Comparison of ENCODE assay signal across 19 mouse cellular contexts in the genomic region with DNA sequence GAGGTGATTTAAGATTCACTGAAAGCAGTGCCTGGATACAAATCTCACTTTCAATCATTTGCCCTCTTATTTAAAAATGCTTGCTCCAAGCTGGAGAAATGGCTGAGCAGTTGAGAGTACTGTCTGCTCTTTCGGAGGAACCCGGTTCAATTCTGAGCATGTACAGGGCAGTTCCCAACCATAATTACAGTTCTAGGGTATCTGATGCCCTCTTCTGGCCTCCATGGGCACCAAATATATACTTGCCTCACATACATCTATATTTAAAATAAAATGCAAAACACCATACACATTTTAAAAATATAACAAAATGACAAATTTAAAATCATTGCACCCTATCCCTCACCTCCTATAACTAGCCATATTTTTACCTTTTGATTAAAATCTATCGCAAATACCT.
A peak's percentile ranks its signal among the peaks of the same experiment; 100 is the strongest.
DNase-seq lines count a peak whose midpoint lies in the region; ATAC-seq and TF ChIP-seq lines count a peak whose summit lies in the region.
"Had no signal": no experiment of that assay in that cellular context is flagged by ENCODE, and none has a peak within 500 bp of the region (broad histone marks: within the 10 kb centered on the region; RNA-seq: fewer than 3 reads in every experiment).

No protein-coding gene starts in this region.

- no peak for ATAC-seq in kidney, postnatal 0 days (replicated peaks; ENCODE audit: low FRiP score, low read depth)
- ATAC-seq in midbrain, postnatal 0 days (ENCODE audit: low FRiP score) = no peak
- ATAC-seq in midbrain, embryonic 16.5 days = no peak
- ATAC-seq in erythroid progenitor cell, adult 5-6 weeks (replicated peaks; ENCODE audit: low FRiP score, poor library complexity, severe bottlenecking) = no peak
- ATAC-seq: Patski had no signal

- no peak overlapping the region for H3K4me2 ChIP-seq in kidney, postnatal 0 days (ENCODE audit: low read length)
- H3K4me2 ChIP-seq in midbrain, postnatal 0 days (ENCODE audit: low read depth, low read length, poor library complexity, severe bottlenecking) = no peak overlapping the region
- no peak overlapping the region for H3K4me2 ChIP-seq in midbrain, embryonic 16.5 days (ENCODE audit: low read length)
- H3K4me2 ChIP-seq: hindbrain, embryonic 13.5 days; limb, embryonic 15.5 days; neural tube, embryonic 13.5 days had no signal

- no peaks in the 10 kb centered on the region for H3K9me3 ChIP-seq in kidney, postnatal 0 days (replicated peaks; ENCODE audit: low read length)
- H3K9me3 ChIP-seq in midbrain, postnatal 0 days (ENCODE audit: low read length) = no peaks in the 10 kb centered on the region
- H3K9me3 ChIP-seq in midbrain, embryonic 16.5 days (replicated peaks; ENCODE audit: control insufficient read depth, low read length, poor library complexity, severe bottlenecking) = no peaks in the 10 kb centered on the region
- H3K9me3 ChIP-seq: hindbrain, embryonic 13.5 days; limb, embryonic 15.5 days; neural tube, embryonic 13.5 days had no signal

- no peak overlapping the region for H3K27ac ChIP-seq in kidney, postnatal 0 days
- H3K27ac ChIP-seq in midbrain, postnatal 0 days (ENCODE audit: low read depth, low read length) = no peak overlapping the region
- H3K27ac ChIP-seq in midbrain, embryonic 16.5 days (ENCODE audit: low read length) = no peak overlapping the region
- H3K27ac ChIP-seq: gastrocnemius, adult 2 months; hindbrain, embryonic 13.5 days; limb, embryonic 15.5 days; neural tube, embryonic 13.5 days had no signal

- H3K9ac ChIP-seq in kidney, postnatal 0 days (ENCODE audit: low read depth, low read length) = no peak overlapping the region
- H3K9ac ChIP-seq in midbrain, postnatal 0 days (replicated peaks; ENCODE audit: low read length, poor library complexity, severe bottlenecking) = no peak overlapping the region
- no peak overlapping the region for H3K9ac ChIP-seq in midbrain, embryonic 16.5 days (ENCODE audit: low read depth, low read length)
- H3K9ac ChIP-seq: hindbrain, embryonic 13.5 days; limb, embryonic 15.5 days; neural tube, embryonic 13.5 days had no signal

- no peaks in the 10 kb centered on the region for H3K27me3 ChIP-seq in kidney, postnatal 0 days (ENCODE audit: insufficient read depth, low read length)
- H3K27me3 ChIP-seq in midbrain, postnatal 0 days (ENCODE audit: insufficient read depth, low read length) = no peaks in the 10 kb centered on the region
- H3K27me3 ChIP-seq in midbrain, embryonic 16.5 days (ENCODE audit: control insufficient read depth, insufficient read depth, low read depth, low read length) = no peaks in the 10 kb centered on the region
- H3K27me3 ChIP-seq: hindbrain, embryonic 13.5 days; limb, embryonic 15.5 days; neural tube, embryonic 13.5 days; Patski had no signal

- 75% methylated on average over 3 of the region's 3 CpGs for WGBS in kidney, postnatal 0 days
- WGBS in midbrain, postnatal 0 days = 76% methylated on average over 3 of the region's 3 CpGs
- 78% methylated on average over 3 of the region's 3 CpGs for WGBS in midbrain, embryonic 16.5 days

- no peak overlapping the region for H3K4me3 ChIP-seq in kidney, postnatal 0 days (replicated peaks; ENCODE audit: low read depth, low read length)
- H3K4me3 ChIP-seq in midbrain, postnatal 0 days (ENCODE audit: low read depth, low read length) = no peak overlapping the region
- H3K4me3 ChIP-seq in midbrain, embryonic 16.5 days (ENCODE audit: low read depth, low read length) = no peak overlapping the region
- H3K4me3 ChIP-seq: gastrocnemius, adult 2 months; hindbrain, embryonic 13.5 days; limb, embryonic 15.5 days; neural tube, embryonic 13.5 days had no signal

- H3K36me3 ChIP-seq in kidney, postnatal 0 days (ENCODE audit: insufficient read depth, low read length) = no peaks in the 10 kb centered on the region
- no peaks in the 10 kb centered on the region for H3K36me3 ChIP-seq in midbrain, postnatal 0 days (ENCODE audit: insufficient read depth, low read length)
- no peaks in the 10 kb centered on the region for H3K36me3 ChIP-seq in midbrain, embryonic 16.5 days (ENCODE audit: control insufficient read depth, insufficient read depth, low read length)
- H3K36me3 ChIP-seq: hindbrain, embryonic 13.5 days; limb, embryonic 15.5 days; neural tube, embryonic 13.5 days had no signal

- DNase-seq in embryo, embryonic 11 days = peak; percentile 13
- DNase-seq in embryo, embryonic 9.5 days (ENCODE audit: extremely low spot score) = no peak
- DNase-seq in kidney, postnatal 0 days (ENCODE audit: low spot score) = peak; percentile 9
- no peak for DNase-seq in kidney, adult 9 months
- peak; percentile 15 for DNase-seq in midbrain, postnatal 0 days (ENCODE audit: low spot score)
- peak; percentile 26 for DNase-seq in retina, embryonic 14.5 days (ENCODE audit: low spot score)
- DNase-seq: cerebellum, adult 11-12 months; gastrocnemius, adult 2 months; heart, postnatal 10 days; kidney, adult 18-20 months; kidney, postnatal 36 days; lung, adult 2 months; thymus, adult 18-20 months had no signal

- TF ChIP-seq CTCF in kidney, postnatal 0 days (IDR thresholded peaks at IDR 0.05; ENCODE audit: low read depth) = peak; percentile 41; the same call in 1 of the 2 replicates
- TF ChIP-seq CTCF in midbrain, postnatal 0 days (IDR thresholded peaks at IDR 0.05) = peak; percentile 54

- H3K4me1 ChIP-seq in kidney, postnatal 0 days (replicated peaks; ENCODE audit: insufficient read depth, low read length) = no peaks in the 10 kb centered on the region
- H3K4me1 ChIP-seq in midbrain, postnatal 0 days (ENCODE audit: insufficient read depth, low read length) = no peaks in the 10 kb centered on the region
- no peaks in the 10 kb centered on the region for H3K4me1 ChIP-seq in midbrain, embryonic 16.5 days (ENCODE audit: control insufficient read depth, insufficient read depth, low read length)
- H3K4me1 ChIP-seq: hindbrain, embryonic 13.5 days; limb, embryonic 15.5 days had no signal

Comparison
In these comparisons a context has a peak if more than half of its experiments do, and no peak if none do; other contexts are left out.
1. DNase-seq: peak in embryo, embryonic 11 days (single experiment), kidney, postnatal 0 days (single experiment), midbrain, postnatal 0 days (single experiment) and retina, embryonic 14.5 days (single experiment); none in embryo, embryonic 9.5 days (single experiment) and kidney, adult 9 months (single experiment).